Mouse (Mus musculus) MEL (cell line): ENCODE results near the gene Psen1. TPM values are rescaled to one million over a fixed set of nuclear protein-coding genes. Genes with fewer than 3 reads are reported as not detected.

ENCODE experiments used
- DNase-seq: peaks from one replicate; pipeline ENCODE4 v3.0.0; 2011; ENCODE audit warnings: low read depth, low spot score
- H3K27ac ChIP-seq: 2 replicates; pipeline ENCODE4 v1.5.1; 2012; ENCODE audit warnings: low read depth, mild to moderate bottlenecking, control low read depth, low read length, moderate library complexity; ENCODE audit not compliant: control insufficient read depth
- H3K27me3 ChIP-seq, 2 experiments: fragments of 150-350 bp in 1 of 2; sonication (generic) in 1 of 2; 2 replicates each; pipeline ENCODE4 v1.6.1; 2012; ENCODE audit warnings: low read length in 2 of 2, mild to moderate bottlenecking in 2 of 2, improper control_type of control experiment in 1 of 2, moderate library complexity in 1 of 2; ENCODE audit not compliant: insufficient read depth in 2 of 2, control insufficient read depth in 1 of 2
- H3K36me3 ChIP-seq, 2 experiments: 2 replicates each; pipeline ENCODE4 v1.6.1; 2012 to 2014; ENCODE audit warnings: low read length in 2 of 2, improper control_type of control experiment in 1 of 2, inconsistent platforms in 1 of 2, mild to moderate bottlenecking in 1 of 2; ENCODE audit not compliant: insufficient read depth in 2 of 2, control insufficient read depth in 1 of 2
- H3K4me1 ChIP-seq, 2 experiments: fragments of 150-350 bp in 1 of 2; sonication (generic) in 1 of 2; 2 replicates each; pipeline ENCODE4 v1.6.1; 2012; ENCODE audit warnings: low read length in 2 of 2, improper control_type of control experiment in 1 of 2, mild to moderate bottlenecking in 1 of 2; ENCODE audit not compliant: insufficient read depth in 2 of 2, control insufficient read depth in 1 of 2
- H3K4me3 ChIP-seq, 2 experiments: fragments of 150-350 bp in 1 of 2; sonication (generic) in 1 of 2; 2 replicates each; pipeline ENCODE4 v1.5.1; 2012; ENCODE audit warnings: low read depth in 2 of 2, low read length in 2 of 2, mild to moderate bottlenecking in 2 of 2, moderate library complexity in 2 of 2, control low read depth in 1 of 2, improper control_type of control experiment in 1 of 2; ENCODE audit not compliant: control insufficient read depth in 1 of 2, insufficient read depth in 1 of 2
- H3K79me2 ChIP-seq: 2 replicates; pipeline ENCODE4 v1.6.1; 2012; ENCODE audit warnings: mild to moderate bottlenecking, low read length, moderate library complexity; ENCODE audit not compliant: control insufficient read depth, poor library complexity, insufficient read depth
- H3K9ac ChIP-seq: 2 replicates; pipeline ENCODE4 v1.6.1; 2012; ENCODE audit warnings: low read depth, mild to moderate bottlenecking, control low read depth, low read length, moderate library complexity; ENCODE audit not compliant: control insufficient read depth, poor library complexity, severe bottlenecking
- H3K9me3 ChIP-seq: fragments of 150-350 bp; sonication (generic); replicated peaks from 2 replicates; pipeline ENCODE4 v1.6.1; 2012; ENCODE audit warnings: mild to moderate bottlenecking, low read length, improper control_type of control experiment, moderate library complexity; ENCODE audit not compliant: insufficient read depth
- CHD2 ChIP-seq: IDR thresholded peaks from 2 replicates; pipeline ENCODE4 v1.6.1; 2011; ENCODE audit warnings: low read length, improper control_type of control experiment
- CTCF ChIP-seq, 3 experiments: IDR thresholded peaks in 2 of 3; conservative IDR thresholded peaks in 1 of 3; 2 replicates each; pipeline ENCODE4 v1.5.1; 2011 to 2012; ENCODE audit warnings: low read length in 3 of 3, low read depth in 2 of 3, mild to moderate bottlenecking in 2 of 3, improper control_type of control experiment in 1 of 3, inconsistent platforms in 1 of 3, mixed read lengths in 1 of 3, moderate library complexity in 1 of 3; ENCODE audit not compliant: control insufficient read depth in 1 of 3, insufficient read depth in 1 of 3, poor library complexity in 1 of 3, severe bottlenecking in 1 of 3
- E2F4 ChIP-seq: IDR thresholded peaks from 2 replicates; pipeline ENCODE4 v1.6.1; 2011; ENCODE audit warnings: low read depth, low read length, improper control_type of control experiment, borderline replicate concordance
- ELF1 ChIP-seq: IDR thresholded peaks from 2 replicates; pipeline ENCODE4 v1.6.1; 2014; ENCODE audit warnings: low read depth, mild to moderate bottlenecking, inconsistent platforms, low read length, improper control_type of control experiment, moderate library complexity
- EP300 ChIP-seq, 2 experiments: IDR thresholded peaks; 2 replicates each; pipeline ENCODE4 v1.6.1; 2011; ENCODE audit warnings: improper control_type of control experiment in 2 of 2, low read length in 2 of 2, low read depth in 1 of 2, mild to moderate bottlenecking in 1 of 2
- GABPA ChIP-seq: IDR thresholded peaks from 2 replicates; pipeline ENCODE4 v1.6.1; 2012; ENCODE audit warnings: low read depth, mild to moderate bottlenecking, inconsistent platforms, low read length, improper control_type of control experiment, moderate library complexity
- JUND ChIP-seq: IDR thresholded peaks from 2 replicates; pipeline ENCODE4 v1.6.1; 2011; ENCODE audit warnings: low read depth, mild to moderate bottlenecking, improper control_type of control experiment, low read length
- KAT2A ChIP-seq: conservative IDR thresholded peaks from 2 replicates; pipeline ENCODE4 v1.6.1; 2012; ENCODE audit warnings: low read depth, low read length, improper control_type of control experiment, inconsistent platforms
- MAX ChIP-seq: IDR thresholded peaks from 2 replicates; pipeline ENCODE4 v1.6.1; 2011; ENCODE audit warnings: low read length, improper control_type of control experiment
- MAZ ChIP-seq: IDR thresholded peaks from 2 replicates; pipeline ENCODE4 v1.6.1; 2012; ENCODE audit warnings: low read depth, mild to moderate bottlenecking, inconsistent platforms, low read length, improper control_type of control experiment
- MXI1 ChIP-seq: IDR thresholded peaks from 2 replicates; pipeline ENCODE4 v1.6.1; 2011; ENCODE audit warnings: mild to moderate bottlenecking, low read depth, low read length, improper control_type of control experiment
- MYC ChIP-seq: IDR thresholded peaks from 2 replicates; pipeline ENCODE4 v1.6.1; 2011; ENCODE audit warnings: low read depth, mild to moderate bottlenecking, low read length, improper control_type of control experiment, moderate library complexity
- NELFE ChIP-seq: IDR thresholded peaks from 2 replicates; pipeline ENCODE4 v1.6.1; 2011; ENCODE audit warnings: low read depth, low read length, improper control_type of control experiment
- RCOR1 ChIP-seq: IDR thresholded peaks from 2 replicates; pipeline ENCODE4 v1.6.1; 2012; ENCODE audit warnings: low read depth, mild to moderate bottlenecking, inconsistent platforms, low read length, improper control_type of control experiment
- SIN3A ChIP-seq: IDR thresholded peaks from 2 replicates; pipeline ENCODE4 v1.6.1; 2012; ENCODE audit warnings: low read length, improper control_type of control experiment, inconsistent platforms
- SMC3 ChIP-seq: IDR thresholded peaks from 2 replicates; pipeline ENCODE4 v1.6.1; 2011; ENCODE audit warnings: low read depth, low read length, improper control_type of control experiment
- TAL1 ChIP-seq: IDR thresholded peaks from 2 replicates; pipeline ENCODE4 v1.6.1; 2012; ENCODE audit warnings: mild to moderate bottlenecking, inconsistent platforms, low read length, moderate library complexity, mixed read lengths
- TBP ChIP-seq: IDR thresholded peaks from 2 replicates; pipeline ENCODE4 v1.8.0; 2011; ENCODE audit warnings: low read depth, low read length, improper control_type of control experiment
- UBTF ChIP-seq: IDR thresholded peaks from 2 replicates; pipeline ENCODE4 v1.6.1; 2012; ENCODE audit warnings: low read depth, mild to moderate bottlenecking, inconsistent platforms, low read length, improper control_type of control experiment, moderate library complexity, borderline replicate concordance; ENCODE audit not compliant: insufficient read depth
- USF1 ChIP-seq: IDR thresholded peaks from 2 replicates; pipeline ENCODE4 v1.6.1; 2014; ENCODE audit warnings: low read depth, mild to moderate bottlenecking, inconsistent platforms, low read length, improper control_type of control experiment, moderate library complexity
- USF2 ChIP-seq, 2 experiments: IDR thresholded peaks; 2 replicates each; pipeline ENCODE4 v1.6.1; 2011 to 2012; ENCODE audit warnings: improper control_type of control experiment in 2 of 2, low read length in 2 of 2, borderline replicate concordance in 1 of 2, inconsistent platforms in 1 of 2, low read depth in 1 of 2, mild to moderate bottlenecking in 1 of 2; ENCODE audit not compliant: insufficient read depth in 1 of 2
- ZKSCAN1 ChIP-seq: IDR thresholded peaks from 2 replicates; pipeline ENCODE4 v1.6.1; 2012; ENCODE audit warnings: low read depth, mild to moderate bottlenecking, inconsistent platforms, low read length, improper control_type of control experiment, moderate library complexity
- ZMIZ1 ChIP-seq: IDR thresholded peaks from 2 replicates; pipeline ENCODE4 v1.6.1; 2012; ENCODE audit warnings: low read depth, mild to moderate bottlenecking, inconsistent platforms, low read length, improper control_type of control experiment, moderate library complexity
- ZNF384 ChIP-seq: IDR thresholded peaks from 2 replicates; pipeline ENCODE4 v1.6.1; 2012; ENCODE audit warnings: low read depth, mild to moderate bottlenecking, inconsistent platforms, low read length, improper control_type of control experiment
- polyA plus RNA-seq, 2 experiments: library from polyadenylated mRNA; stranded (reverse) in 1 of 2; unstranded in 1 of 2; fragments of >175 nt in 1 of 2; fragments of >200 nt in 1 of 2; gene quantifications; 2 replicates each; pipeline versions ENCODE4 v1.2.1 to v1.2.4; 2012; ENCODE audit warnings: low replicate concordance in 2 of 2, low read depth in 1 of 2; ENCODE audit not compliant: insufficient read length in 2 of 2, insufficient read depth in 1 of 2, missing spikeins in 1 of 2
- total RNA-seq: library from RNA; depleted of rRNA; stranded (reverse); fragments of 300-350 nt; gene quantifications from 2 replicates; pipeline ENCODE4 v1.2.3, GENCODE M21; 2012

Gene Psen1
- total and polyA plus RNA-seq, 3 experiments, result 45.4 to 63.5 TPM; not detected in 1

- no peaks in the 10 kb centered on the region for H3K4me1 ChIP-seq
- TF ChIP-seq ZNF384, result no peak
- no peak for TF ChIP-seq E2F4
- TF ChIP-seq EP300 (IDR thresholded peaks at IDR 0.05; ENCODE audit: low read depth in 1 of 2, low read length in 2 of 2), result no peak
- TF ChIP-seq ZMIZ1, result no peak
- TF ChIP-seq USF2 (IDR thresholded peaks at IDR 0.05; ENCODE audit: borderline replicate concordance in 1 of 2, insufficient read depth in 1 of 2, low read depth in 1 of 2, low read length in 2 of 2), result no peak
- TF ChIP-seq USF1, result no peak
- no peak for TF ChIP-seq GABPA
- no peak for TF ChIP-seq MAZ
- TF ChIP-seq UBTF, result no peak
- TF ChIP-seq TAL1, result no peak
- TF ChIP-seq MXI1, result no peak
- TF ChIP-seq MAX, result no peak
- TF ChIP-seq NELFE, result no peak
- no peak for TF ChIP-seq RCOR1
- TF ChIP-seq, all 39 proteins: peak for 0
- no peak for DNase-seq
- Histone ChIP-seq H3K27me3 (no peaks in the 10 kb centered on the region), H3K27ac (no peak overlapping the region), H3K9me3 (no peaks in the 10 kb centered on the region), H3K4me3 (no peak overlapping the region), H3K79me2 (no peaks in the 10 kb centered on the region), H3K36me3 (peaks cover 0 to 10% of the 10 kb centered on the region in 2 experiments; a peak in 2 of 4 replicates), H3K9ac (no peak overlapping the region)
Observed at GRCm38 (mm10) chr12:83732225-83732624, 44.3 kb downstream of the Psen1 start.

GRCm38 (mm10) chr12:83734047-83734446 lies 46.1 kb downstream of the Psen1 start:
- TF ChIP-seq ELF1 (no peak), TBP (no peak), SIN3A (no peak), MYC (no peak), E2F4 (no peak), ZKSCAN1 (no peak), EP300 (IDR thresholded peaks at IDR 0.05; ENCODE audit: low read depth in 1 of 2, low read length in 2 of 2) (no peak), CTCF (IDR thresholded peaks at IDR 0.05 in 2 of 3, conservative IDR thresholded peaks at IDR 0.05 in 1 of 3; ENCODE audit: control insufficient read depth in 1 of 3, insufficient read depth in 1 of 3, low read depth in 2 of 3, low read length in 3 of 3, poor library complexity in 1 of 3, severe bottlenecking in 1 of 3) (no peak), SMC3 (no peak), CHD2 (no peak), GABPA (no peak), KAT2A (no peak), JUND (no peak), ZNF384 (no peak)
- H3K4me3 ChIP-seq, result no peak overlapping the region
- H3K36me3 ChIP-seq, result peaks cover 0 to 5% of the 10 kb centered on the region in 2 experiments; a peak in 2 of 4 replicates

More at GRCm38 (mm10) chr12:83734047-83734446, 46.1 kb downstream of the Psen1 start:
- Histone ChIP-seq H3K9ac (no peak overlapping the region), H3K4me1 (no peaks in the 10 kb centered on the region), H3K27me3 (no peaks in the 10 kb centered on the region), H3K27ac (no peak overlapping the region), H3K79me2 (no peaks in the 10 kb centered on the region), H3K9me3 (no peaks in the 10 kb centered on the region)
- no peak for DNase-seq
